Mouse (Mus musculus) liver, adult 2 months (tissue): Measurements from ENCODE around the gene Nqo1. TPM values are rescaled to one million over a fixed set of nuclear protein-coding genes. Genes with fewer than 3 reads are reported as not detected.
A peak's percentile ranks its signal among the peaks of the same experiment; 100 is the strongest.

Experiments used
- DNase-seq: peaks from one replicate; pipeline ENCODE4 v3.0.0-alpha.2; 2011; ENCODE audit warnings: low read depth, low spot score; ENCODE audit errors: extremely low read depth
- H3K27ac ChIP-seq: fragments of 200-500 bp; replicated peaks from 2 replicates; pipeline ENCODE4 v1.5.1; 2012; ENCODE audit warnings: low read depth, mild to moderate bottlenecking, control low read depth, inconsistent platforms, low read length; ENCODE audit not compliant: insufficient read depth
- H3K27me3 ChIP-seq: fragments of 200-500 bp; 2 replicates; pipeline ENCODE4 v1.6.1; 2012; ENCODE audit warnings: mild to moderate bottlenecking, moderate library complexity, low read length, inconsistent platforms; ENCODE audit not compliant: control insufficient read depth, insufficient read depth
- H3K36me3 ChIP-seq: fragments of 200-500 bp; 2 replicates; pipeline ENCODE4 v1.6.1; 2012; ENCODE audit warnings: low read length, inconsistent platforms; ENCODE audit not compliant: control insufficient read depth, insufficient read depth
- H3K4me1 ChIP-seq: fragments of 200-500 bp; 2 replicates; pipeline ENCODE4 v1.6.1; 2011; ENCODE audit warnings: low read length; ENCODE audit not compliant: control insufficient read depth, insufficient read depth
- H3K4me3 ChIP-seq: fragments of 200-500 bp; 2 replicates; pipeline ENCODE4 v1.5.1; 2011; ENCODE audit warnings: low read depth, mild to moderate bottlenecking, control low read depth, low read length, moderate library complexity; ENCODE audit not compliant: insufficient read depth
- H3K79me2 ChIP-seq: fragments of 200-500 bp; 2 replicates; pipeline ENCODE4 v1.6.1; 2012; ENCODE audit warnings: inconsistent platforms, mild to moderate bottlenecking, low read length, moderate library complexity; ENCODE audit not compliant: control insufficient read depth, insufficient read depth
- H3K9ac ChIP-seq: fragments of 200-500 bp; 2 replicates; pipeline ENCODE4 v1.6.1; 2012; ENCODE audit warnings: low read depth, mild to moderate bottlenecking, control low read depth, inconsistent platforms, low read length
- CTCF ChIP-seq: fragments of 200-500 bp; IDR thresholded peaks from 2 replicates; pipeline ENCODE4 v1.5.1; 2011; ENCODE audit warnings: low read depth, low read length, control low read depth
- POLR2A ChIP-seq: fragments of 200-500 bp; IDR thresholded peaks from 2 replicates; pipeline ENCODE4 v1.6.1; 2011; ENCODE audit warnings: low read length, control low read depth; ENCODE audit not compliant: insufficient read depth; ENCODE audit errors: extremely low read depth
- WGBS: fragments of 180-500 bp; shearing (Covaris S2); methylation state at CpG from one replicate; pipeline ENCODE4 v1.1.7; 2018; 5-methylcytosine and 5-hydroxymethylcytosine counted together
- polyA plus RNA-seq: library from polyadenylated mRNA; depleted of rRNA; stranded (reverse); fragments of >200 nt; gene quantifications from 2 replicates; pipeline ENCODE4 v1.2.3, GENCODE M21; 2012
- total RNA-seq: library from RNA; depleted of rRNA; stranded (reverse); fragments of >200 nt; gene quantifications from 2 replicates; pipeline ENCODE4 v1.2.3, GENCODE M21; 2014

Nqo1 gene
- total and polyA plus RNA-seq, 2 experiments, result 13.8 to 20.0 TPM

GRCm38 (mm10) chr8:107424176-107424575, 21.2 kb upstream of the Nqo1 start:
- Histone ChIP-seq H3K79me2 (peaks cover 3% of the 10 kb centered on the region), H3K4me3 (peak overlapping the region; percentile 61), H3K9ac (peak overlapping the region; percentile 58), H3K27me3 (no peaks in the 10 kb centered on the region), H3K4me1 (peaks cover 2% of the 10 kb centered on the region; the same call in 1 of the 2 replicates), H3K36me3 (peaks cover 18% of the 10 kb centered on the region; the same call in 1 of the 2 replicates), H3K27ac (no peak overlapping the region)
- DNase-seq, result no peak
- 26% methylated on average over 9 of the region's 9 CpGs for WGBS
- TF ChIP-seq POLR2A, result no peak

DNA sequence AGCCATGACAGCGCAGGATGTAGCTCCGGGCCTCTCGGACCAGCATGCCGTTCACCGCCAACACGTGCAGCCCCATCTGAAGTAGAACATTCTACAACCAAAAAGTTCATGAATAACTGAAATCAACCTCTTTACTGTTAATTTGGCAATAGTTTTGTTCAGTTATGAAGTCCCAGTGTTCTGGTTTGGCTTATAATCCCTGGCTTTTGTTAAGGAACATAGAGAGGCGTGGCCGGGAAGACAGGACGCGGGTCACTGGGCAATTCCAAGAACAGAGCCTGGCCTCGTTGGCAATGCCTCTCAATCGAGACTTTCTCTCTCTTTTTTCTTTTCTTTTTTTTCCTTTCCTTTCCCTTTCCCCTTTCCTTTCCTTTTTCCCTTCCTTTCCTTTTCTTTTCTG, 14.0 kb upstream of the Nqo1 start:
- Histone ChIP-seq H3K27me3 (no peaks in the 10 kb centered on the region), H3K27ac (no peak overlapping the region), H3K36me3 (peaks cover 47% of the 10 kb centered on the region; the same call in 1 of the 2 replicates), H3K79me2 (no peaks in the 10 kb centered on the region), H3K9ac (no peak overlapping the region), H3K4me3 (no peak overlapping the region), H3K4me1 (no peaks in the 10 kb centered on the region)
- WGBS, result 89% methylated on average over 12 of the region's 12 CpGs
- no peak for DNase-seq
- TF ChIP-seq CTCF, result no peak
- no peak for TF ChIP-seq POLR2A

GRCm38 (mm10) chr8:107413881-107414280, 10.9 kb upstream of the Nqo1 start:
- no peak overlapping the region for H3K27ac ChIP-seq
- no peak overlapping the region for H3K4me3 ChIP-seq
- DNase-seq, result no peak
- 90% methylated on average over 10 of the region's 10 CpGs for WGBS
- no peak overlapping the region for H3K9ac ChIP-seq
- H3K79me2 ChIP-seq, result no peaks in the 10 kb centered on the region
- peaks cover 41% of the 10 kb centered on the region for H3K36me3 ChIP-seq
- TF ChIP-seq CTCF, result no peak
- TF ChIP-seq POLR2A, result no peak
- H3K4me1 ChIP-seq, result no peaks in the 10 kb centered on the region
- no peaks in the 10 kb centered on the region for H3K27me3 ChIP-seq

GRCm38 (mm10) chr8:107412552-107412951, 9.5 kb upstream of the Nqo1 start:
- TF ChIP-seq CTCF, result no peak
- TF ChIP-seq POLR2A, result no peak
- Histone ChIP-seq H3K27ac (no peak overlapping the region), H3K4me3 (no peak overlapping the region), H3K36me3 (peaks cover 37% of the 10 kb centered on the region), H3K27me3 (no peaks in the 10 kb centered on the region), H3K79me2 (no peaks in the 10 kb centered on the region), H3K9ac (no peak overlapping the region), H3K4me1 (no peaks in the 10 kb centered on the region)
- WGBS, result 90% methylated on average over 8 of the region's 8 CpGs
- no peak for DNase-seq

GRCm38 (mm10) chr8:107411391-107411790, 8.4 kb upstream of the Nqo1 start:
- Histone ChIP-seq H3K9ac (no peak overlapping the region), H3K79me2 (no peaks in the 10 kb centered on the region), H3K27me3 (no peaks in the 10 kb centered on the region), H3K4me1 (no peaks in the 10 kb centered on the region), H3K4me3 (no peak overlapping the region), H3K36me3 (peaks cover 30% of the 10 kb centered on the region), H3K27ac (no peak overlapping the region)
- DNase-seq, result peak; percentile 50
- WGBS, result 50% methylated on average over 4 of the region's 4 CpGs
- TF ChIP-seq CTCF, result peak; percentile 37
- TF ChIP-seq POLR2A, result no peak

GRCm38 (mm10) chr8:107405935-107406334, 2.9 kb upstream of the Nqo1 start:
- Histone ChIP-seq H3K4me3 (no peak overlapping the region), H3K4me1 (peaks cover 3% of the 10 kb centered on the region; the same call in 1 of the 2 replicates), H3K9ac (no peak overlapping the region), H3K27ac (no peak overlapping the region), H3K27me3 (no peaks in the 10 kb centered on the region), H3K36me3 (peaks cover 9% of the 10 kb centered on the region), H3K79me2 (no peaks in the 10 kb centered on the region)
- DNase-seq, result peak; percentile 83
- no peak for TF ChIP-seq POLR2A
- no peak for TF ChIP-seq CTCF
- 37% methylated on average over 3 of the region's 3 CpGs for WGBS
